Mouse (Mus musculus) erythroid progenitor cell, adult 5-6 weeks (primary cell): ENCODE results near the gene Adsl. TPM values are rescaled to one million over a fixed set of nuclear protein-coding genes. Genes with fewer than 3 reads are reported as not detected.

Experiments
- ATAC-seq: replicated peaks from 2 replicates; pipeline ENCODE4 v1.8.0; 2016; ENCODE audit warnings: moderate number of reproducible peaks, mild to moderate bottlenecking, moderate TSS enrichment, inconsistent platforms; ENCODE audit not compliant: poor library complexity, low FRiP score, severe bottlenecking
- total RNA-seq, 2 experiments: library from RNA; stranded (forward) in 1 of 2; stranded (reverse) in 1 of 2; fragments of 150-400 nt in 1 of 2; fragments of 186-747, 209-891 nt in 1 of 2; gene quantifications; 2 replicates each; pipeline versions ENCODE4 v1.2.3 to v1.2.4; 2015 to 2017; ENCODE audit warnings: low replicate concordance in 2 of 2

Gene Adsl
- total RNA-seq, 2 experiments from 2014 or later = 6.3 to 26.6 TPM

- ATAC-seq = no peak
Measured at GRCm38 (mm10) chr15:80938615-80939014, 9.7 kb upstream of the Adsl start.

- no peak for ATAC-seq
Measured at GRCm38 (mm10) chr15:80939401-80939800, 8.9 kb upstream of the Adsl start.

GRCm38 (mm10) chr15:80941468-80942040 is 6.7 kb upstream of the Adsl start:
- no peak for ATAC-seq

- 0 out of 2 replicates have a peak, but pooled peaks have one; percentile 40 for ATAC-seq
Measured at GRCm38 (mm10) chr15:80945851-80946250, 2.4 kb upstream of the Adsl start.

GRCm38 (mm10) chr15:80949431-80949830 is 1.1 kb downstream of the Adsl start:
- no peak for ATAC-seq

- no peak for ATAC-seq
Measured at GRCm38 (mm10) chr15:80950055-80950454, 1.8 kb downstream of the Adsl start.

GRCm38 (mm10) chr15:80953971-80954370 is 5.7 kb downstream of the Adsl start:
- ATAC-seq = no peak

GRCm38 (mm10) chr15:80954861-80955260 is 6.6 kb downstream of the Adsl start:
- ATAC-seq = no peak

- no peak for ATAC-seq
Measured at GRCm38 (mm10) chr15:80955836-80956438, 7.6 kb downstream of the Adsl start.

GRCm38 (mm10) chr15:80969371-80969770 is 21.1 kb downstream of the Adsl start:
- no peak for ATAC-seq

- ATAC-seq = no peak
Measured at GRCm38 (mm10) chr15:80974311-80974710, 26.0 kb downstream of the Adsl start.

GRCm38 (mm10) chr15:80975666-80976065 is 27.4 kb downstream of the Adsl start:
- no peak for ATAC-seq

- peak; percentile 94 for ATAC-seq
Measured at GRCm38 (mm10) chr15:80977620-80978334, 29.5 kb downstream of the Adsl start, which contains the start of gene Sgsm3. Gene Sgsm3, plus strand, starts transcription at chr15:80977765.

GRCm38 (mm10) chr15:80979611-80980010 is 31.3 kb downstream of the Adsl start:
- no peak for ATAC-seq

GRCm38 (mm10) chr15:80981176-80981575 is 32.9 kb downstream of the Adsl start:
- no peak for ATAC-seq

GRCm38 (mm10) chr15:80983264-80983663 is 35.0 kb downstream of the Adsl start:
- no peak for ATAC-seq

- ATAC-seq = peak; percentile 54; the same call in 1 of the 2 replicates
Measured at GRCm38 (mm10) chr15:80988331-80988730, 40.0 kb downstream of the Adsl start.

GRCm38 (mm10) chr15:80989712-80990111 is 41.4 kb downstream of the Adsl start:
- ATAC-seq = no peak

- no peak for ATAC-seq
Measured at GRCm38 (mm10) chr15:80994959-80995358, 46.7 kb downstream of the Adsl start.

GRCm38 (mm10) chr15:80996090-80996835 is 48.0 kb downstream of the Adsl start:
- no peak for ATAC-seq
